Mouse (Mus musculus) lung, embryonic 16.5 days (tissue): Measurements from ENCODE around the gene Actr1b. TPM values are rescaled to one million over a fixed set of nuclear protein-coding genes. Genes with fewer than 3 reads are reported as not detected.

Source experiments
- microRNA-seq: library from miRNA; unstranded; fragments of <30 nt; microRNA quantifications from one replicate; pipeline ENCODE4, GENCODE M21; 2016
- polyA plus RNA-seq: library from polyadenylated mRNA; unstranded; fragments of >200 nt; fragmentation: Nextera tagmentation; extraction: Ambion mirVana; gene quantifications from 2 replicates; pipeline ENCODE4 v1.2.1, GENCODE M21; 2015

Gene Actr1b
- polyA plus RNA-seq, 1 experiment from 2014 or later: 93.1 TPM

Small RNA genes lying within 50 kb of the gene (microRNA-seq; reads per million reads assigned to microRNA genes)
- gene Gm24133: not detected

Other genes with a start within 250 kb of the Actr1b start
- 12.3 and 13.0 TPM in 2 replicates for gene Cnnm4, start 242.8 kb downstream of the Actr1b start, polyA plus RNA-seq
- gene Cnnm3, start 202.6 kb downstream of the Actr1b start, polyA plus RNA-seq: 3.5 and 4.4 TPM in 2 replicates
- 17.9 and 20.0 TPM in 2 replicates for gene Ankrd23, start 177.5 kb downstream of the Actr1b start, polyA plus RNA-seq
- gene Gm42417, start 175.0 kb downstream of the Actr1b start, polyA plus RNA-seq: 0.29 TPM in 1 of 2 replicates, not detected in the other
- 23.3 and 26.2 TPM in 2 replicates for gene Ankrd39, start 167.0 kb downstream of the Actr1b start, polyA plus RNA-seq
- 14.4 and 14.8 TPM in 2 replicates for gene Sema4c, start 156.1 kb downstream of the Actr1b start, polyA plus RNA-seq
- 4.4 and 5.5 TPM in 2 replicates for gene Fam178b, start 31.2 kb downstream of the Actr1b start, polyA plus RNA-seq
- 514 and 543 TPM in 2 replicates for gene Cox5b, start 23.0 kb downstream of the Actr1b start, polyA plus RNA-seq
- not detected in 2 replicates for gene 4933424G06Rik, start 4.3 kb downstream of the Actr1b start, polyA plus RNA-seq
- gene Zap70, start 47.4 kb upstream of the Actr1b start, polyA plus RNA-seq: 1.5 and 1.9 TPM in 2 replicates
- 11.0 and 11.1 TPM in 2 replicates for gene Tmem131, start 229.2 kb upstream of the Actr1b start, polyA plus RNA-seq